Mouse (Mus musculus) intestine, embryonic 16.5 days (tissue): ENCODE data around the gene Polr3c. TPM values are rescaled to one million over a fixed set of nuclear protein-coding genes. Genes with fewer than 3 reads are reported as not detected.
"Not testable (repeated sequence)": the region's sequence is repeated elsewhere in the genome, so short reads cannot be mapped to it uniquely, and the experiment has no call there.

Source experiments
- ATAC-seq: fragments of 200-750 bp; cut with Nextera tagmentation; 2 replicates; pipeline ENCODE4 v1.8.0; 2017; ENCODE audit warnings: moderate TSS enrichment, moderate library complexity
- H3K27ac ChIP-seq: fragments of 300-500 bp; sonication (generic); 2 replicates; pipeline ENCODE4 v1.5.1; 2014; ENCODE audit warnings: mild to moderate bottlenecking, low read length
- H3K27me3 ChIP-seq: fragments of 300-500 bp; sonication (generic); replicated peaks from 2 replicates; pipeline ENCODE4 v1.6.1; 2014; ENCODE audit warnings: low read length, control low read depth, mixed read lengths; ENCODE audit not compliant: control insufficient read depth, insufficient read depth
- H3K36me3 ChIP-seq: fragments of 300-500 bp; sonication (generic); 2 replicates; pipeline ENCODE4 v1.6.1; 2014; ENCODE audit warnings: low read length, control low read depth; ENCODE audit not compliant: control insufficient read depth, insufficient read depth
- H3K4me1 ChIP-seq: fragments of 300-500 bp; sonication (generic); 2 replicates; pipeline ENCODE4 v1.6.1; 2014; ENCODE audit warnings: low read length, control low read depth, mixed read lengths; ENCODE audit not compliant: control insufficient read depth, insufficient read depth
- H3K4me2 ChIP-seq: fragments of 300-500 bp; sonication (generic); 2 replicates; pipeline ENCODE4 v1.6.1; 2014; ENCODE audit warnings: low read depth, low read length, control low read depth
- H3K4me3 ChIP-seq: fragments of 300-500 bp; sonication (generic); 2 replicates; pipeline ENCODE4 v1.5.1; 2014; ENCODE audit warnings: mild to moderate bottlenecking, low read length
- H3K9ac ChIP-seq: fragments of 300-500 bp; sonication (generic); 2 replicates; pipeline ENCODE4 v1.6.1; 2014; ENCODE audit warnings: low read depth, low read length
- H3K9me3 ChIP-seq: fragments of 300-500 bp; sonication (generic); 2 replicates; pipeline ENCODE4 v1.6.1; 2016; ENCODE audit warnings: low read length, control low read depth; ENCODE audit not compliant: control insufficient read depth
- whole genome bisulfite sequencing: fragments of 180-500 bp; shearing (Covaris S2); extraction: QIAGEN DNeasy Blood & Tissue Kit; methylation state at CpG from one replicate; pipeline ENCODE4 v1.1.7; 2014; 5-methylcytosine and 5-hydroxymethylcytosine counted together
- polyA plus RNA-seq: library from polyadenylated mRNA; unstranded; fragments of >200 nt; fragmentation: Nextera tagmentation; extraction: Ambion mirVana; gene quantifications from 2 replicates; pipeline ENCODE4 v1.2.1, GENCODE M21; 2015

The Polr3c gene
- polyA plus RNA-seq, 1 experiment from 2014 or later = 41.0 TPM

DNA sequence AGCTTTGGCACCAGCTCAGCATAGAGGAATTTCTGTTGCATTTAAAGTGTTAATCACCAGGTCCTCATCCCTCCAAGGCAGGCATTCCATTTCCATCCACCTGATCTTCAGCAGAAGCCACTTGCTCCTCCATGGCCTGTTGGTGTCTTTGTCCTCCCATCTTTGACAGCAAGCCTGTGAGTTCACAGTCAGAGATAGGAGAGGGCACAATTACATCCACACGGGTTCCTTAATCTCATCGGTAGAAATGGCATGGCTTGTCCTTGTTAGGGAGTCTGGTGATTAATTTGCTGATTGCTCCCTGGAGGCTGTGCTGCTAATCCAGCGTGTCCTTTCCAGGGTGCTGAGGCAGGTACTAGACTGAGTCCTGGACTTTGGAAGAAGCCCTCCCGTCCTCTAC lies 53.9 kb downstream of the Polr3c start:
- Histone ChIP-seq H3K27ac (no peak overlapping the region), H3K27me3 (peaks cover 5% of the 10 kb centered on the region; the same call in 1 of the 2 replicates), H3K4me2 (no peak overlapping the region), H3K9me3 (no peaks in the 10 kb centered on the region), H3K36me3 (no peaks in the 10 kb centered on the region), H3K9ac (no peak overlapping the region), H3K4me1 (peaks cover 17% of the 10 kb centered on the region), H3K4me3 (no peak overlapping the region)
- ATAC-seq = no peak
- WGBS = 75% methylated on average over 4 of the region's 4 CpGs

DNA sequence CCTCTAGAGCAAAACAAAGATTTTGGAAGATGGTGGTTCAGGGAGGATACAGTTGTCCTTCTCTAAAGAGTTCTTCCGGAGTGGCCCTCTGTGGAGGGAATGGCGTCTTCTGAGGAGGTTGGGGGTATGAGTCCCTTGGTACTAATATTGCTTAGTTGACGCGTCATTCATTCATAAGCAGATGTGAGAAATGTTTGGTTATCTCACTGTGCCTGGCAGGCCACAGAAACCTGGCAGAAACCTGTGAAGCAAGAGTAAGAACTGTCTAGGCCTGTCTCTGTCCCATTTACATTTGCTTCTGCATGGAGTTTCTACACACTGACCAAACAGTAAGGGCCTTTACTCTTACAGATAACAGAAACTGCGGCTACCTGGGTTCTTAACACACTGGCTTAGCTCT lies 55.9 kb downstream of the Polr3c start:
- Histone ChIP-seq H3K4me1 (peaks cover 17% of the 10 kb centered on the region), H3K36me3 (no peaks in the 10 kb centered on the region), H3K4me2 (no peak overlapping the region), H3K27me3 (peaks cover 5% of the 10 kb centered on the region; the same call in 1 of the 2 replicates), H3K27ac (no peak overlapping the region), H3K9me3 (no peaks in the 10 kb centered on the region), H3K4me3 (no peak overlapping the region), H3K9ac (no peak overlapping the region)
- WGBS = 93% methylated on average over 5 of the region's 5 CpGs
- ATAC-seq = no peak

DNA sequence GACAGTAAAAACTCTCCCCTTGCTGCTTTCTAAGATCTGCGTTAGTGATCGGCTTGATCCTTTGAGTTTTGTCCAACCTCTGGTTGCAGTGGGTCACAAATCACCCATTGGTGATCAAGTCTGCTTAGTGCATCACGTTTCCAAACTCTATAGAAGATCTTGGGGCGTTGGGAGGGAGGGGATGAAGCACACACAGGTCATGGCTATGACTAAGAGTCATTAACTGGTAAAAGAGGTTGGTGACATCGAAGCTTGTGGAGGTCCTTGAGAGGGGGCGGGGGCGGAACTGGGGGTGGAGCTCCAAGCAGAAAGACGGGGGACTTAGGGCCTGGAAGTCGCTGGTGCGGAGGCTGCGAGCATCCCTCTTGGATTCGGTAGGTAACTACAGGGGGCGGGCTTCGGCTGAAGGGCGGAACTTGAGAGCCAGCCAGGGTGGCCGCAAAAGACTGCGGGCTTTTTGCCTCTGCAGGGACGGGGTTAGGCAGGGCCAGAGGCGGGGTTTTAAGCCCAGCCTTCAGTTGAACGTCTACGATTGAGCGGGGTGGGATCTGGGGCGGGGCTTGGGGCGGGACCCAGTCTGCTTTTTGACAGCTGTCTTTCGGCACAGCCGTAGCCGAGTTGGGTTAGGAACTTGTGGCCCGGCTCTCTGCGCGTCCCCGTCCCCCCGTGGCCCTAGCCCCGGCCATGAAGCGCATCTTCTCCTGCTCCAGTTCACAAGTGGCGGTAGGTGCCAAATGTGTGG lies 57.5 kb downstream of the Polr3c start, which contains the start of gene Ankrd35:
Gene Ankrd35 (plus strand): TSS at position 405 of the 742 bp plus-strand sequence.
- peaks cover 12% of the 10 kb centered on the region for H3K4me1 ChIP-seq
- no peak within 1 kb of the TSS for H3K27ac ChIP-seq
- peak within 1 kb of the TSS; percentile 54 for H3K4me3 ChIP-seq
- H3K27me3 ChIP-seq = peaks cover 5% of the 10 kb centered on the region; the same call in 1 of the 2 replicates
- H3K36me3 ChIP-seq = no peaks in the 10 kb centered on the region
- H3K9me3 ChIP-seq = no peaks in the 10 kb centered on the region
- peak within 1 kb of the TSS; percentile 48; the same call in 1 of the 2 replicates for H3K9ac ChIP-seq
- 4% methylated on average over 35 of the region's 35 CpGs for WGBS
- H3K4me2 ChIP-seq = peak within 1 kb of the TSS; percentile 89
- peak; percentile 98 for ATAC-seq

- H3K4me3 ChIP-seq = no peak overlapping the region
- H3K27ac ChIP-seq = no peak overlapping the region
- H3K36me3 ChIP-seq = no peaks in the 10 kb centered on the region
- H3K9ac ChIP-seq = no peak overlapping the region
- H3K4me2 ChIP-seq = no peak overlapping the region
- H3K9me3 ChIP-seq = no peaks in the 10 kb centered on the region
- peaks cover 8% of the 10 kb centered on the region for H3K4me1 ChIP-seq
- 88% methylated on average over 5 of the region's 5 CpGs for WGBS
- peaks cover 5% of the 10 kb centered on the region; the same call in 1 of the 2 replicates for H3K27me3 ChIP-seq
- ATAC-seq = no peak
These were observed 58.9 kb downstream of the Polr3c start for GRCm38 (mm10) chr3:96668424-96669067.

GRCm38 (mm10) chr3:96667316-96667715 lies 60.1 kb downstream of the Polr3c start:
- Histone ChIP-seq H3K27ac (no peak overlapping the region), H3K4me3 (no peak overlapping the region), H3K27me3 (peaks cover 5% of the 10 kb centered on the region; the same call in 1 of the 2 replicates), H3K9ac (no peak overlapping the region), H3K36me3 (no peaks in the 10 kb centered on the region), H3K4me1 (peaks cover 8% of the 10 kb centered on the region), H3K4me2 (no peak overlapping the region), H3K9me3 (no peaks in the 10 kb centered on the region)
- 25% methylated on average over 1 of the region's 1 CpGs for WGBS
- no peak for ATAC-seq

DNA sequence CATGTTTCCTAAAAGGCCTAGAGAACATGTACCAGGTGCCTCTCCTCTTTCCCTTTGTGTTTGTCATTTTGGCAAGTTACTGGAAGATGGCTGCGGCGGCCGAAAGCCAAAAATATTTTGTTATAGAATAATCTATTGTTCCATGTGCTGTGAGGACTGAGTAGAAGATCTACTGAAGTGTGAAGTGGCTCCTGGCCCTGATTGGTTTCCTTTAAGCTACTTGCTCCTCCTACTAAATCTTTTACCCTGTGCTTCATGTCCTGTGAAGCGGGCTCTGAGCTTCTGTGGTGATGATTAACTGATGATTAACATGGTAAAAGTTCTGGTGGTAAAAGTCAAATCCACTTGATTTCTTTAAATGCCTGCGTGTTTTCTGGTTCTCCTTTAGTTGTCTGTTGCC lies 60.5 kb downstream of the Polr3c start:
- ATAC-seq = no peak
- Histone ChIP-seq H3K9me3 (no peaks in the 10 kb centered on the region), H3K36me3 (no peaks in the 10 kb centered on the region), H3K4me2 (no peak overlapping the region), H3K27ac (no peak overlapping the region), H3K9ac (no peak overlapping the region), H3K4me1 (peaks cover 8% of the 10 kb centered on the region), H3K27me3 (peaks cover 5% of the 10 kb centered on the region; the same call in 1 of the 2 replicates), H3K4me3 (no peak overlapping the region)
- 89% methylated on average over 5 of the region's 5 CpGs for WGBS

DNA sequence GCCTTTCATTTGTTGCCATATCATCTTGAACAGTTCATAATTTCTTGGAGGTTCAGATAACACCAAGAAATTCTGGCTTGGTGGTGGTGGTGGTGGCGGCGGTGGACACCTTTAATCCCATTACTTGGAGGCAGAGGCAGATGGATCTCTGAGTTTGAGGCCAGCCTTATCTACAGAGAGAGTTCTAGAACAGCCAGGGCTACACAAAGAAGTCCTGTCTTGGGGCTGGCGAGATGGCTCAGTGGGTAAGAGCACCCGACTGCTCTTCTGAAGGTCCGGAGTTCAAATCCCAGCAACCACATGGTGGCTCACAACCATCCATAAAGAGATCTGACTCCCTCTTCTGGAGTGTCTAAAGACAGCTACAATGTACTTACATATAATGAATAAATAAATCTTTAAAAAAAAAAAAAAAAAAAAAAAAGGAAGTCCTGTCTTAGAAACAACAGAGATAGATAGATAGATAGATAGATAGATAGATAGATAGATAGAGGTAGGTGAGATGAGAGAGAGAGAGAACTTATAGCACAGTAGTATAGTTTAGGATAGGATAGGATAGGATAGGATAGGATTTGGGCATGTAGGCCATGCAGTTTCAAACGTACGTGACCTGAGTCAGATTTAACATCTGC lies 61.6 kb downstream of the Polr3c start:
- WGBS = 91% methylated on average over 7 of the region's 7 CpGs
- not testable (repeated sequence) for H3K36me3 ChIP-seq, H3K27me3 ChIP-seq, H3K4me1 ChIP-seq, H3K9me3 ChIP-seq, H3K9ac ChIP-seq, H3K27ac ChIP-seq, ATAC-seq, H3K4me2 ChIP-seq, H3K4me3 ChIP-seq

DNA sequence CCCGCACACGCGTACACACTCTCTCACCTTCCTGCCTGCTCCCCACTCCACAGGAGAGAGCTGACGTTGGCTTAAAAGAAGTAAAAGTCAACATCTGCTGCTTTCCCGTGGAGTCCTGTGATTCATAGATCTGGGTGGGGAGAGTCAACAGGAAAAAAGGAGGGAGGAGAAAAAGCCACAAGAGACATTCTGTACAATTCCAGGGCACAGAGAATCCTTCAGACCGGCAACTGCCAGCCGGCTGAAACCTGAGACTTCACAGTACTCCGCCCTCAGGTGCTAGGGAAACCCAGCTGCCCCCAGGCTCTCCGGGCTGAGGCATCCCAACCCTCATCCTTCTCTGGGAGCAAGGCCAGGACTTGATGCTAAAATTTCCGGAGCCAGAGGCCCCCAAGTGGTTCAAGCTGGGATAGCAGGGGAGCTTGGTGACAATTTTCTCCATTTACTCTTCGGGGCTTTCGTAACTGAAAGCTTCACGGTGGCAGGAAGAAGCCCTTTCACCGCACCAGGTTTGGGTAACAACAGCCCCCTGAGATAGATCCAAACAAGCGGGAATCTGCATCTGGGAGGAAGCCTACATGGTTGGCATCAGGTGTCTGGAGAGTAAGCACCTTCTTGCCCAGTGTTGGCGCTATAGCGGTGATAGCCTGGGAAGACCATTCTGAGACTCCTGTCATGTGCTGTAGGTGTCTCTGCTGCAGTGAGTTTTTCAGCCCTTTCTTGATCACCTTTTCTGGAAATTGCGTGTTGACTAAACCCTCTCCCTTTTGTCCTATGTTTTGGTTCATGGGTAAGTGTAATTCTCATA lies 63.8 kb downstream of the Polr3c start:
- peak; percentile 87 for ATAC-seq
- Histone ChIP-seq H3K4me3 (peak overlapping the region; percentile 14), H3K4me1 (no peaks in the 10 kb centered on the region), H3K36me3 (no peaks in the 10 kb centered on the region), H3K9me3 (no peaks in the 10 kb centered on the region), H3K4me2 (peak overlapping the region; percentile 41), H3K27ac (no peak overlapping the region), H3K9ac (peak overlapping the region; percentile 47), H3K27me3 (no peaks in the 10 kb centered on the region)
- WGBS = 7% methylated on average over 15 of the region's 18 CpGs
